Mouse (Mus musculus) embryonic fibroblast, embryonic 13.5 days (primary cell): ENCODE measurements around the gene G3bp2. TPM values are rescaled to one million over a fixed set of nuclear protein-coding genes. Genes with fewer than 3 reads are reported as not detected.

Experiments
- H3K27ac ChIP-seq: 2 replicates; pipeline ENCODE4 v1.5.1; 2012; ENCODE audit warnings: low read length, control low read depth, inconsistent platforms; ENCODE audit not compliant: insufficient read depth
- H3K4me1 ChIP-seq: 2 replicates; pipeline ENCODE4 v1.6.1; 2011; ENCODE audit warnings: low read length; ENCODE audit not compliant: control insufficient read depth, insufficient read depth
- H3K4me3 ChIP-seq: 2 replicates; pipeline ENCODE4 v1.5.1; 2011; ENCODE audit warnings: mild to moderate bottlenecking, control low read depth, low read length; ENCODE audit not compliant: insufficient read depth
- CTCF ChIP-seq: IDR thresholded peaks from 2 replicates; pipeline ENCODE4 v1.5.1; 2011; ENCODE audit warnings: mild to moderate bottlenecking, control low read depth, low read length, moderate library complexity, borderline replicate concordance; ENCODE audit not compliant: insufficient read depth
- POLR2A ChIP-seq: IDR thresholded peaks from 2 replicates; pipeline ENCODE4 v1.6.1; 2011; ENCODE audit warnings: low read depth, mild to moderate bottlenecking, control low read depth, low read length, moderate library complexity
- polyA plus RNA-seq: library from polyadenylated mRNA; stranded (reverse); fragments of >200 nt; gene quantifications from 2 replicates; pipeline ENCODE4 v1.2.4, GENCODE M21; 2011; ENCODE audit warnings: low read depth; ENCODE audit not compliant: missing spikeins, insufficient read length

G3bp2 gene
- polyA plus RNA-seq, 1 experiment, result 104 TPM

GRCm38 (mm10) chr5:92117823-92118403 is 34.4 kb upstream of the G3bp2 start:
- TF ChIP-seq CTCF, result peak; percentile 64; the same call in 1 of the 2 replicates
- no peak for TF ChIP-seq POLR2A
- Histone ChIP-seq H3K4me1 (peaks cover 2% of the 10 kb centered on the region; the same call in 1 of the 2 replicates), H3K27ac (no peak overlapping the region), H3K4me3 (no peak overlapping the region)

- no peak for TF ChIP-seq CTCF
- no peak for TF ChIP-seq POLR2A
- Histone ChIP-seq H3K4me1 (peaks cover 5% of the 10 kb centered on the region; the same call in 1 of the 2 replicates), H3K27ac (no peak overlapping the region), H3K4me3 (no peak overlapping the region)
Measured at GRCm38 (mm10) chr5:92114939-92115338, 31.4 kb upstream of the G3bp2 start.

DNA sequence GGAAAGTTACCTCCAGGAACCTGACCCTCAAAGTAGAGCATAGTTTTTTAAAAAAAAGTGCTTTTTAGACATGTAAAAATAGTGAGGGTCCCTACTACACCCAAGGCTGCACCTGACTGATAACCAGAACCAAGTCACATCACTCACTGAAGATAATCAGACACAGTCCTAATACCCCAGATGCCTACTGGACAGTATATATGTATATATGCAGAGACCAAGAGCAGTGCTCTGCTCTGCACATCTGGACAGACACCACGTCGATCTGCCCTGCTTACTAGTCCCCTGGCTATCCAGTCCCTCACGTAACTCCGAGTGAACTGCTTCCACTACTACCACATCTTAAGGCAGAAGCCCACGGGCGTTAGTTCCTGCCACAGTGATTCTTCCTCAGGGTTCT is 30.7 kb upstream of the G3bp2 start:
- TF ChIP-seq POLR2A (no peak), CTCF (no peak)
- peaks cover 5% of the 10 kb centered on the region; the same call in 1 of the 2 replicates for H3K4me1 ChIP-seq
- H3K4me3 ChIP-seq, result no peak overlapping the region
- no peak overlapping the region for H3K27ac ChIP-seq

DNA sequence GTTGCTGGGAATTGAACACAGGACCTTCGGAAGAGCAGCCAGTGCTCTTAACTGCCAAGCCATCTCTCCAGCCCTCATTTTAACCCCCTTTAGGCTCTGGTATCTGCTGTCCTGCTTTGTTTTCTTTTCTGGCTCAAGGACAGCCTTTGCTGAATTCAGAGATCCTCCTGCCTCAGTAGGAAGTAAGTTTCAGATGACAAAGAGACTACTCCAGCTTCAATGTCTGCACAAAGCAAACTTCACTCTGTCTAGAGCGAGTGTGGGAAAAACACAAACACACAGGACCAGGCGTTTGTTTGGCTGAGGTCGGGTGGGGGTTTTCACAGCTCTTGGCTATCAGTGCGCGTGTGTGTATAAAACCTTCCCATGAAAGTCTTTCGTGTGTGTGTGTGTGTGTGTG is 30.0 kb upstream of the G3bp2 start:
- H3K27ac ChIP-seq, result no peak overlapping the region
- peaks cover 5% of the 10 kb centered on the region; the same call in 1 of the 2 replicates for H3K4me1 ChIP-seq
- H3K4me3 ChIP-seq, result no peak overlapping the region
- TF ChIP-seq POLR2A (no peak), CTCF (no peak)

- no peak for TF ChIP-seq POLR2A
- TF ChIP-seq CTCF, result no peak
- H3K4me1 ChIP-seq, result peaks cover 3% of the 10 kb centered on the region; the same call in 1 of the 2 replicates
- H3K27ac ChIP-seq, result no peak overlapping the region
- H3K4me3 ChIP-seq, result no peak overlapping the region
Measured at GRCm38 (mm10) chr5:92112585-92112984, 29.1 kb upstream of the G3bp2 start.

- Histone ChIP-seq H3K27ac (no peak overlapping the region), H3K4me1 (peaks cover 3% of the 10 kb centered on the region; the same call in 1 of the 2 replicates), H3K4me3 (0 out of 2 replicates have a peak overlapping the region, but pooled peaks have one; percentile 2)
- TF ChIP-seq CTCF, result no peak
- TF ChIP-seq POLR2A, result no peak
Measured at GRCm38 (mm10) chr5:92112175-92112574, 28.7 kb upstream of the G3bp2 start.

GRCm38 (mm10) chr5:92110818-92111355 is 27.4 kb upstream of the G3bp2 start:
- peaks cover 5% of the 10 kb centered on the region; the same call in 1 of the 2 replicates for H3K4me1 ChIP-seq
- H3K4me3 ChIP-seq, result no peak overlapping the region
- no peak overlapping the region for H3K27ac ChIP-seq
- TF ChIP-seq POLR2A, result no peak
- TF ChIP-seq CTCF, result no peak

GRCm38 (mm10) chr5:92107282-92107681 is 23.8 kb upstream of the G3bp2 start:
- Histone ChIP-seq H3K4me1 (peaks cover 4% of the 10 kb centered on the region), H3K4me3 (no peak overlapping the region), H3K27ac (no peak overlapping the region)
- TF ChIP-seq CTCF (no peak), POLR2A (no peak)

- Histone ChIP-seq H3K4me1 (peaks cover 4% of the 10 kb centered on the region), H3K4me3 (no peak overlapping the region), H3K27ac (no peak overlapping the region)
- TF ChIP-seq CTCF, result no peak
- TF ChIP-seq POLR2A, result no peak
Measured at GRCm38 (mm10) chr5:92106327-92107125, 23.0 kb upstream of the G3bp2 start.
